Mouse (Mus musculus) embryonic facial prominence, embryonic 12.5 days (tissue): ENCODE measurements around the gene Lrig1. TPM values are rescaled to one million over a fixed set of nuclear protein-coding genes. Genes with fewer than 3 reads are reported as not detected.

Experiments
- ATAC-seq: fragments of 200-750 bp; cut with Nextera tagmentation; 2 replicates; pipeline ENCODE4 v1.8.0; 2017; ENCODE audit not compliant: insufficient number of reproducible peaks, insufficient read depth, low FRiP score, low TSS enrichment
- H3K27ac ChIP-seq: fragments of 300-500 bp; sonication (generic); 2 replicates; pipeline ENCODE4 v1.5.1; 2016; ENCODE audit warnings: mild to moderate bottlenecking
- H3K27me3 ChIP-seq: fragments of 300-500 bp; sonication (generic); 2 replicates; pipeline ENCODE4 v1.6.1; 2016; ENCODE audit warnings: mild to moderate bottlenecking, moderate library complexity
- H3K36me3 ChIP-seq: fragments of 300-500 bp; sonication (generic); 2 replicates; pipeline ENCODE4 v1.6.1; 2016; ENCODE audit warnings: mild to moderate bottlenecking
- H3K4me1 ChIP-seq: fragments of 300-500 bp; sonication (generic); 2 replicates; pipeline ENCODE4 v1.6.1; 2016
- H3K4me2 ChIP-seq: fragments of 300-500 bp; sonication (generic); replicated peaks from 2 replicates; pipeline ENCODE4 v1.6.1; 2016; ENCODE audit warnings: mild to moderate bottlenecking, moderate library complexity
- H3K4me3 ChIP-seq: fragments of 300-500 bp; sonication (generic); 2 replicates; pipeline ENCODE4 v1.5.1; 2016; ENCODE audit warnings: mild to moderate bottlenecking
- H3K9ac ChIP-seq: fragments of 300-500 bp; sonication (generic); 2 replicates; pipeline ENCODE4 v1.6.1; 2016; ENCODE audit warnings: mild to moderate bottlenecking, moderate library complexity
- H3K9me3 ChIP-seq: fragments of 300-500 bp; sonication (generic); 2 replicates; pipeline ENCODE4 v1.6.1; 2016; ENCODE audit warnings: mild to moderate bottlenecking, moderate library complexity
- WGBS: fragments of 180-500 bp; shearing (Covaris S2); methylation state at CpG from one replicate; pipeline ENCODE4 v1.1.7; 2016; 5-methylcytosine and 5-hydroxymethylcytosine counted together
- polyA plus RNA-seq: library from polyadenylated mRNA; unstranded; fragments of >200 nt; fragmentation: Nextera tagmentation; extraction: Ambion mirVana; gene quantifications from 2 replicates; pipeline ENCODE4 v1.2.1, GENCODE M21; 2016

Gene Lrig1
- polyA plus RNA-seq, 1 experiment from 2014 or later = 20.1 TPM

- 68% methylated on average over 5 of the region's 5 CpGs for WGBS
- Histone ChIP-seq H3K4me2 (no peak overlapping the region), H3K27ac (no peak overlapping the region), H3K36me3 (peaks cover 43% of the 10 kb centered on the region), H3K4me3 (no peak overlapping the region), H3K27me3 (0 out of 2 replicates have a peak, but pooled peaks cover 2% of the 10 kb centered on the region), H3K9me3 (no peaks in the 10 kb centered on the region), H3K4me1 (peaks cover 30% of the 10 kb centered on the region), H3K9ac (no peak overlapping the region)
- no peak for ATAC-seq
Measured at GRCm38 (mm10) chr6:94625896-94626295, 74.1 kb downstream of the Lrig1 start.

DNA sequence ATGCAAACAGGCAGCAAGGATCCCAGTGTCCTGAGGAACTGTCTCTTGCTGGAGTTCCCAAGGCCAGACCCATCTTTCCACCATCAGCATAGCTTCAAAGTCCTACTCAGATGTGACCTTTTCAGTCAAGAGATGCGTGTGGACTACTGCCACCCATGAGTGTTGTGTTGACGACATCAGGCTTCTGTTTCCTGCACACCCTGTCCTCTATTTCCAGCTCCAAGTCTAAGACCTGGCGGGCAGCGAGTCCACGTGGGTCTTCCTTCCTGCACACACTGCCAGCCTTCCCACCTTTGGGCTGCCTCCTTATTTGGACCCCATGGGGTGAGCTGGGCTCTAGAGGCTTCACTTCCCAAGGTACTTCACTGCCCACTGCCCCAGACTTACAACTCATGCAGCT lies 75.4 kb downstream of the Lrig1 start:
- no peaks in the 10 kb centered on the region for H3K27me3 ChIP-seq
- H3K4me1 ChIP-seq = peaks cover 28% of the 10 kb centered on the region
- H3K27ac ChIP-seq = no peak overlapping the region
- 90% methylated on average over 5 of the region's 5 CpGs for WGBS
- H3K4me3 ChIP-seq = no peak overlapping the region
- H3K36me3 ChIP-seq = peaks cover 56% of the 10 kb centered on the region
- H3K4me2 ChIP-seq = no peak overlapping the region
- H3K9me3 ChIP-seq = no peaks in the 10 kb centered on the region
- ATAC-seq = no peak
- H3K9ac ChIP-seq = no peak overlapping the region

- H3K36me3 ChIP-seq = peaks cover 59% of the 10 kb centered on the region
Measured at GRCm38 (mm10) chr6:94622983-94623382, 77.0 kb downstream of the Lrig1 start.

GRCm38 (mm10) chr6:94620801-94621301 lies 79.1 kb downstream of the Lrig1 start:
- H3K27me3 ChIP-seq = no peaks in the 10 kb centered on the region
- H3K4me1 ChIP-seq = peaks cover 4% of the 10 kb centered on the region; the same call in 1 of the 2 replicates
- H3K4me2 ChIP-seq = no peak overlapping the region
- WGBS = 73% methylated on average over 9 of the region's 9 CpGs
- H3K4me3 ChIP-seq = no peak overlapping the region
- no peaks in the 10 kb centered on the region for H3K9me3 ChIP-seq
- H3K27ac ChIP-seq = no peak overlapping the region
- no peak for ATAC-seq
- H3K9ac ChIP-seq = no peak overlapping the region
- peaks cover 75% of the 10 kb centered on the region for H3K36me3 ChIP-seq

More at GRCm38 (mm10) chr6:94622983-94623382, 77.0 kb downstream of the Lrig1 start:
- Histone ChIP-seq H3K27me3 (no peaks in the 10 kb centered on the region), H3K9ac (no peak overlapping the region), H3K4me1 (peaks cover 22% of the 10 kb centered on the region), H3K27ac (no peak overlapping the region), H3K9me3 (no peaks in the 10 kb centered on the region), H3K4me2 (no peak overlapping the region), H3K4me3 (no peak overlapping the region)
- 73% methylated on average over 4 of the region's 4 CpGs for WGBS
- no peak; the same call in 1 of the 2 replicates for ATAC-seq

DNA sequence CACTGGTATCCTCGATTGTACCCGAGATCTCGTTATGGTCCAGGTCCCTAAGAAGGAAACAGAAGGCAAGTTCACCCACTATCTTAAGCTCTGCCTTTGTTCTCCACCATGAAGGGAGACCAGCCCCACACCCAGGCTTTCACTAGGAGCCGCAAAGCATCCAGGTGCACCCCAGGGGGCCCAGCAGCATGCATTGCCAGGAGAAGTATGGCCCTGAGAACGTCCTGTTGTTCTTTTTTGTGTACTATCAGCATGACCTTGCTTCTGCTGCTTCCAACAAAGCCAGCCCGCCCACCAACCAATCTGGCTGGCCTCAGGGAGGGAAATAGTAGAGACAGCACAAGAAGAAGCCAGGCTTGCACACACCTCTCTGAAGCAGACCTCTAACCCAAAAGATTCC lies 79.7 kb downstream of the Lrig1 start:
- peaks cover 4% of the 10 kb centered on the region; the same call in 1 of the 2 replicates for H3K4me1 ChIP-seq
- no peak overlapping the region for H3K4me3 ChIP-seq
- H3K27ac ChIP-seq = no peak overlapping the region
- peaks cover 77% of the 10 kb centered on the region for H3K36me3 ChIP-seq
- H3K4me2 ChIP-seq = no peak overlapping the region
- no peak for ATAC-seq
- H3K9ac ChIP-seq = no peak overlapping the region
- 75% methylated on average over 6 of the region's 6 CpGs for WGBS
- no peaks in the 10 kb centered on the region for H3K9me3 ChIP-seq
- H3K27me3 ChIP-seq = no peaks in the 10 kb centered on the region

DNA sequence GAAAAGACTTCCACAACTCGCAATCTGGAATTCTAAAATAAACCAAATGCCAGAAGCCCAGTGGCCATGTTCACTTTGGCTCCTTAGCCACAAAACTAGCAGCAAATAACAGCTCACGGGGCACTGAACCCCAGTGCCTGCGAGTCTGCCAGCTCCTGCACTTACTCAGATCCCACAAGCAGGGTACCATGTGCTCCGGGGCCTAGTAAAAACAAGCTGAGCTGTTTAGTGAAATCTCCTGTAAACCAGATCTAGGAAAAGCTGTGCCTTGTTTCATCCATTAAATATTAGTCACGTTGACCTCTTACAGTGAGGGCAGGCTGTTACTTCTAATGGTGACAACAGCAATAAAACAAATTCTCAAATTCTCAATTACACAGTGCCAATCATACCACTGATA lies 81.3 kb downstream of the Lrig1 start:
- Histone ChIP-seq H3K4me1 (peaks cover 7% of the 10 kb centered on the region), H3K9ac (no peak overlapping the region), H3K27ac (no peak overlapping the region), H3K9me3 (no peaks in the 10 kb centered on the region), H3K27me3 (no peaks in the 10 kb centered on the region), H3K4me3 (no peak overlapping the region), H3K36me3 (peaks cover 73% of the 10 kb centered on the region), H3K4me2 (no peak overlapping the region)
- ATAC-seq = no peak
- WGBS = 80% methylated on average over 5 of the region's 5 CpGs

GRCm38 (mm10) chr6:94615936-94616335 lies 84.0 kb downstream of the Lrig1 start:
- no peak overlapping the region for H3K9ac ChIP-seq
- H3K27ac ChIP-seq = no peak overlapping the region
- H3K9me3 ChIP-seq = no peaks in the 10 kb centered on the region
- no peak for ATAC-seq
- H3K4me1 ChIP-seq = peaks cover 20% of the 10 kb centered on the region
- no peaks in the 10 kb centered on the region for H3K27me3 ChIP-seq
- 57% methylated on average over 4 of the region's 4 CpGs for whole genome bisulfite sequencing
- H3K36me3 ChIP-seq = peaks cover 82% of the 10 kb centered on the region
- no peak overlapping the region for H3K4me3 ChIP-seq
- H3K4me2 ChIP-seq = no peak overlapping the region

DNA sequence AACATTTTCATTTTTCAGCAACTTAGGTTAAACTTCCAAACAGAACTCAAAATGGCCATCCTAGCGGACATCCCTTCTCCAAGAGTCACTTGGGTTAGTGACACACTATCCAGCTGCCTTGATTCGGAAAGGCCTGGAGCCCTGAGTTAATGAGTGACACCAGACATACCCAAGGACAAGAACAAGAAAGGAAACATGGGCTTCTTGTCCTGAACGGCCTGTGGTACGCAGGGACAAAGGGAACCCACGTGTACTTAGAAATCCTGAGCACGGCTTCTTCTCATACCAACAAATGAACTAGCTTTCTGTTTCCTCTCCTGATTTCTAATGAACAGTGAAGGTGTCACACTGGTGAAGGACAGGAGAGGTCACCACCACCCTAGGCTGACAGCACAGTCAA lies 85.6 kb downstream of the Lrig1 start:
- WGBS = 89% methylated on average over 6 of the region's 6 CpGs
- H3K36me3 ChIP-seq = peaks cover 83% of the 10 kb centered on the region

GRCm38 (mm10) chr6:94613235-94613895 lies 86.6 kb downstream of the Lrig1 start:
- Histone ChIP-seq H3K27ac (no peak overlapping the region), H3K9ac (no peak overlapping the region), H3K4me2 (no peak overlapping the region), H3K9me3 (no peaks in the 10 kb centered on the region), H3K4me3 (no peak overlapping the region), H3K36me3 (peaks cover 88% of the 10 kb centered on the region), H3K4me1 (peaks cover 15% of the 10 kb centered on the region), H3K27me3 (no peaks in the 10 kb centered on the region)
- no peak for ATAC-seq
- 61% methylated on average over 6 of the region's 6 CpGs for WGBS

More for the DNA sequence above, 85.6 kb downstream of the Lrig1 start:
- Histone ChIP-seq H3K27ac (no peak overlapping the region), H3K9me3 (no peaks in the 10 kb centered on the region), H3K9ac (no peak overlapping the region), H3K4me3 (no peak overlapping the region), H3K4me1 (peaks cover 20% of the 10 kb centered on the region), H3K4me2 (no peak overlapping the region), H3K27me3 (no peaks in the 10 kb centered on the region)
- ATAC-seq = no peak

DNA sequence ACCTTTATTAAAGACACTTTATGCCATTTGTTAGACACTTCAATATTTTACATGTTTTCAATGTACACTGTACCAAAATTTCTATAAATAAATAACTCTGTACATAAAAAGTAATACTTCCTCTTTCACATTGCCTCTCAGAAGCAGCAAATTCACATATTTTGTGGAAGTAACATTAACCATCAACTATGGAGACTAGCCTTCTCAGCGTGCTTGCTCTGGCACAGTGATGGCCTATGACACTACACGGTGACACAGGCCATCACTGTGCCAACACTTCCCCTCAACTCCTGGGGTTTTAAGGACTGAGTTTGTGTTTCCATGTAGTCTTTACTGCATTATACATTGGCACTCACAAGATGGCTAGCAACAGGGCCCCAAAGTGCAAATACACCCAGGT lies 95.4 kb downstream of the Lrig1 start:
- no peak overlapping the region for H3K4me2 ChIP-seq
- peaks cover 22% of the 10 kb centered on the region for H3K4me1 ChIP-seq
- no peaks in the 10 kb centered on the region for H3K9me3 ChIP-seq
- H3K4me3 ChIP-seq = no peak overlapping the region
- H3K27me3 ChIP-seq = no peaks in the 10 kb centered on the region
- no peak for ATAC-seq
- H3K9ac ChIP-seq = no peak overlapping the region
- peak overlapping the region; percentile 43; the same call in 1 of the 2 replicates for H3K27ac ChIP-seq
- 86% methylated on average over 2 of the region's 2 CpGs for WGBS
- H3K36me3 ChIP-seq = peaks cover 50% of the 10 kb centered on the region

GRCm38 (mm10) chr6:94604072-94604471 lies 95.9 kb downstream of the Lrig1 start:
- H3K27ac ChIP-seq = peak overlapping the region; percentile 32; the same call in 1 of the 2 replicates
- no peak overlapping the region for H3K4me2 ChIP-seq
- 28% methylated on average over 3 of the region's 3 CpGs for WGBS
- H3K4me1 ChIP-seq = peaks cover 22% of the 10 kb centered on the region
- no peaks in the 10 kb centered on the region for H3K27me3 ChIP-seq
- H3K36me3 ChIP-seq = peaks cover 46% of the 10 kb centered on the region
- H3K4me3 ChIP-seq = no peak overlapping the region
- ATAC-seq = no peak
- H3K9ac ChIP-seq = no peak overlapping the region
- no peaks in the 10 kb centered on the region for H3K9me3 ChIP-seq

- 52% methylated on average over 5 of the region's 5 CpGs for WGBS
- no peaks in the 10 kb centered on the region for H3K9me3 ChIP-seq
- H3K27me3 ChIP-seq = no peaks in the 10 kb centered on the region
- no peak overlapping the region for H3K27ac ChIP-seq
- no peak overlapping the region for H3K4me2 ChIP-seq
- peaks cover 22% of the 10 kb centered on the region for H3K4me1 ChIP-seq
- H3K36me3 ChIP-seq = peaks cover 25% of the 10 kb centered on the region
- H3K9ac ChIP-seq = no peak overlapping the region
- ATAC-seq = no peak
- no peak overlapping the region for H3K4me3 ChIP-seq
Measured at GRCm38 (mm10) chr6:94601811-94602210, 98.1 kb downstream of the Lrig1 start.
